Mouse (Mus musculus) liver, embryonic 15.5 days (tissue): Measurements from ENCODE around the gene Frmd4b. TPM values are rescaled to one million over a fixed set of nuclear protein-coding genes. Genes with fewer than 3 reads are reported as not detected.

Source experiments
- ATAC-seq: fragments of 200-750 bp; cut with Nextera tagmentation; 2 replicates; pipeline ENCODE4 v1.8.0; 2017; ENCODE audit warnings: moderate number of reproducible peaks, mild to moderate bottlenecking, moderate library complexity; ENCODE audit not compliant: insufficient read depth
- H3K27ac ChIP-seq: fragments of 300-500 bp; sonication (generic); replicated peaks from 2 replicates; pipeline ENCODE4 v1.5.1; 2015; ENCODE audit warnings: mild to moderate bottlenecking, inconsistent platforms
- H3K27me3 ChIP-seq: fragments of 300-500 bp; sonication (generic); 2 replicates; pipeline ENCODE4 v1.6.1; 2015; ENCODE audit warnings: mild to moderate bottlenecking, inconsistent platforms
- H3K36me3 ChIP-seq: fragments of 300-500 bp; sonication (generic); replicated peaks from 2 replicates; pipeline ENCODE4 v1.6.1; 2015; ENCODE audit warnings: moderate library complexity, mild to moderate bottlenecking, inconsistent platforms
- H3K4me1 ChIP-seq: fragments of 300-500 bp; sonication (generic); replicated peaks from 2 replicates; pipeline ENCODE4 v1.6.1; 2015; ENCODE audit warnings: inconsistent platforms
- H3K4me2 ChIP-seq: fragments of 300-500 bp; sonication (generic); 2 replicates; pipeline ENCODE4 v1.6.1; 2015; ENCODE audit warnings: moderate library complexity, mild to moderate bottlenecking, inconsistent platforms
- H3K4me3 ChIP-seq: fragments of 300-500 bp; sonication (generic); replicated peaks from 2 replicates; pipeline ENCODE4 v1.5.1; 2015; ENCODE audit warnings: mild to moderate bottlenecking, inconsistent platforms
- H3K9ac ChIP-seq: fragments of 300-500 bp; sonication (generic); 2 replicates; pipeline ENCODE4 v1.6.1; 2015; ENCODE audit warnings: moderate library complexity, mild to moderate bottlenecking, inconsistent platforms
- H3K9me3 ChIP-seq: fragments of 300-500 bp; sonication (generic); replicated peaks from 2 replicates; pipeline ENCODE4 v1.6.1; 2016; ENCODE audit warnings: inconsistent platforms
- whole genome bisulfite sequencing: fragments of 180-500 bp; shearing (Covaris S2); methylation state at CpG from one replicate; pipeline ENCODE4 v1.1.7; 2015; ENCODE audit warnings: mixed read lengths; ENCODE audit not compliant: insufficient replicate concordance; 5-methylcytosine and 5-hydroxymethylcytosine counted together
- polyA plus RNA-seq: library from polyadenylated mRNA; unstranded; fragments of >200 nt; fragmentation: Nextera tagmentation; extraction: Ambion mirVana; gene quantifications from 2 replicates; pipeline ENCODE4 v1.2.1, GENCODE M21; 2015

Frmd4b gene
- polyA plus RNA-seq, 1 experiment from 2014 or later: 6.5 TPM

DNA sequence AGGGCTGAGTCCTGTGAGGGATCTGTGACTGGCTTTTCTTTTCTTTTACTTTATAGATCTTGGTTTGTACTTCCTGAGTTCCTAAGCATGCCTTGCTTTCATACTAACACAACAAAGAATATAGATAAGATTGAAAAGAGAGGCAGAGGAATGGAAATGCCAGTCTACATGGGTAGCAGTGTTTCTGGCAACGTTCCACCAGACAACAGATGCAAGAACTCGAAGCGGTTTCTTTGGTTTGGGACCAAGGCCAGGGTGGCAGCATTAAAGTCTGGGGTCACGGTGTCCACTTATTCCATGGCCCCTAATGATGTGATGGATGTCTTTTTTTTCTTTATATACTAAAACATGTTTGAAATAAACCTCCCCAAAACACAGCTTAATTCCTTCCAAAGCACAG is 63.9 kb downstream of the Frmd4b start:
- no peaks in the 10 kb centered on the region for H3K4me1 ChIP-seq
- H3K27ac ChIP-seq: no peak overlapping the region
- no peak overlapping the region for H3K4me2 ChIP-seq
- H3K4me3 ChIP-seq: no peak overlapping the region
- no peaks in the 10 kb centered on the region for H3K36me3 ChIP-seq
- no peak overlapping the region for H3K9ac ChIP-seq
- 67% methylated on average over 4 of the region's 4 CpGs for whole genome bisulfite sequencing
- ATAC-seq: no peak
- no peaks in the 10 kb centered on the region for H3K9me3 ChIP-seq
- H3K27me3 ChIP-seq: no peaks in the 10 kb centered on the region

- no peak overlapping the region for H3K4me3 ChIP-seq
- H3K4me2 ChIP-seq: no peak overlapping the region
- no peak for ATAC-seq
- 78% methylated on average over 3 of the region's 3 CpGs for WGBS
- H3K9me3 ChIP-seq: no peaks in the 10 kb centered on the region
- H3K27ac ChIP-seq: no peak overlapping the region
- no peaks in the 10 kb centered on the region for H3K27me3 ChIP-seq
- no peak overlapping the region for H3K9ac ChIP-seq
- H3K4me1 ChIP-seq: no peaks in the 10 kb centered on the region
- no peaks in the 10 kb centered on the region for H3K36me3 ChIP-seq
Measured at GRCm38 (mm10) chr6:97552573-97552972, 64.8 kb downstream of the Frmd4b start.

DNA sequence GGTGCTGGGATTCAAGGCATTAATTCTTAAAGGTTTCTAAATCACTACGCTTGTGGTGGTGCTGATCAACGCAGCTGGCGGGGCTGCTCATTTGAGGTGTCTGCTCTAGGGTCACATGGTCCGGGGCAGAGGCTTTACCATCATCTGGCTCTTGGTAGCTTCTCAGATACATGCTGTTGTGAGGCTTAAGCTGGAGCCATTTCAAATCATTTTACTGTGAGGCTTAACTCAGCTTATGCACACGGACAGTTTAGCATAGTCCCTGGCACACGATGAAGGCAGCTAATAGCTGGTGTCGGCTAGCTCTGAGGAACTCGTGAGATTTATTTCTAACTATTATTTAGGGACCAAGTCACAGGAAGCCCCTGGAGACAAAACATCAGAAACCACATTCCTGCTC is 65.5 kb downstream of the Frmd4b start:
- WGBS: 54% methylated on average over 8 of the region's 8 CpGs
- H3K36me3 ChIP-seq: no peaks in the 10 kb centered on the region
- no peak overlapping the region for H3K9ac ChIP-seq
- no peak overlapping the region for H3K27ac ChIP-seq
- no peaks in the 10 kb centered on the region for H3K27me3 ChIP-seq
- H3K4me1 ChIP-seq: no peaks in the 10 kb centered on the region
- H3K4me3 ChIP-seq: no peak overlapping the region
- no peak overlapping the region for H3K4me2 ChIP-seq
- ATAC-seq: no peak
- H3K9me3 ChIP-seq: no peaks in the 10 kb centered on the region

DNA sequence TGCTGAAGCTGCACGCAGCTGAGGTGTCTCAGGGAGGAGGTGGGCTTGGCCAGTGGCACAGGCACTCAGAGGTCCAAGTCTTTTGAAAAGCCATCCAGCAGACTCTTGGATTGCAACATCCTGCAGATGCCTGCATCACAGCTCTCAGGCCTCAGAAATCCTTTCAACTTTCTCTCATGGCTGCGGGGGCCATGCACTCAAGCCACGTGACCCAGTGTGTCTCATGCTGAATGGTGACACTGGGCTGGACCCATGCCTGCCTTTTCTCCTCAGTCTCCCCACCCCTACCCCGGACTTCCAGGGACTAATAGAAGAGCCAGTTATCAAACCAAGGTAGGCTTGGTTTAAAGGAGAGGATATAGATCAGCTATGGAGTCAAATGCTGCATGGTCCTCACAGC is 66.2 kb downstream of the Frmd4b start:
- ATAC-seq: no peak
- H3K4me1 ChIP-seq: no peaks in the 10 kb centered on the region
- H3K9me3 ChIP-seq: no peaks in the 10 kb centered on the region
- no peak overlapping the region for H3K4me3 ChIP-seq
- 73% methylated on average over 4 of the region's 4 CpGs for WGBS
- no peak overlapping the region for H3K4me2 ChIP-seq
- H3K27me3 ChIP-seq: no peaks in the 10 kb centered on the region
- H3K9ac ChIP-seq: no peak overlapping the region
- H3K36me3 ChIP-seq: no peaks in the 10 kb centered on the region
- H3K27ac ChIP-seq: no peak overlapping the region

DNA sequence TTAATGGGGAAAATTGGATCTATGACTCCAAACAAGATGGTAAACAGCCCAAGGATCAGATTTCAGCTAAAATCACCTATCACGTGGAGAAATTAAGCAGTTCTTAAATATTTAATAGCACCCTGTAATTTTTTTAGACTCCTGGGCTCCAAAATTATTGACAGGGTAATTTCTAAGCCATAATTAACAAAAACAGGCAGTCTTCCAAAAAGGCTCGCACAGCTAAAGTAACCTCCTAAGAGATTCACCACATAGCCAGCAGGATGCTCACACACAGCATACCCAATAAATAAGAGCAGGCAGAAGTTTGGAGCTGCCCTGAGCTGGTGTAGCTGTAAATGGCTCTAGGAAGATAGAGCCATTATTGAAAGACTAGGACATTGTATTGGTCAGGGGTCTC is 76.9 kb downstream of the Frmd4b start:
- ATAC-seq: no peak

DNA sequence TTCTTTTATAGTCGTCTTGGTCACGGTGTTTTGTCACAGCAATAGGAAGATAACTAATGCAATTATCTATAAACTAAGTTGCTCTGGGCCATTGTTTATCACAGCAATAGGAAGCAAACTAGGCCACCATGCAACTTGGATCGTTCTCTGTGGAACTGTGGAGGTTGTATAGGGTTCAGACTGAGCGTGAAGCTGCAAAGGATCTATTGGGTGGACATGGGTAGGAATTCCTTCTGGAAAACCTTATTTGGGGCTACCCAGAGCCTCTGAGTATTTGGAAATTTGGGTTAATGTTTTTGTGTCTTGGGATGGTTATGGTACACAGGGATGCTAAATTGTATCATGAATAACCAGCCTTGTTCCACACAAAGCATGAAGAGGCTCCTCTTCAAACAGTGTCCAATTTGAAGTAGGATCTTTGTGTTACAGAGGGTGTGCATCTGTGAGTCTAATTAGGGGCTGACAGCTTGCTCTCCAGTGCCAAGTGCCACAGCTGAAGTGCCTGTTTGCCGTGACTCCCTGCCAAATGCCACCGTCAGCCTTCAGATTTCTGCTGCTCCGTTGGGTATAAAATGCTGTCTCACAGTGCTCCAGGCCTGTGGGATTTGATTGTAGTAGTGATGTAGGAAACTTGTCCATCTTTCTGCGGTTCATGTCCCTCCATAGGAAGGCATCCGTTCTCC is 81.4 kb downstream of the Frmd4b start:
- Histone ChIP-seq H3K4me3 (no peak overlapping the region), H3K27me3 (no peaks in the 10 kb centered on the region), H3K27ac (no peak overlapping the region), H3K36me3 (no peaks in the 10 kb centered on the region), H3K9ac (no peak overlapping the region), H3K4me1 (no peaks in the 10 kb centered on the region), H3K4me2 (no peak overlapping the region), H3K9me3 (no peaks in the 10 kb centered on the region)
- 74% methylated on average over 9 of the region's 9 CpGs for WGBS
- ATAC-seq: no peak

More for the DNA sequence above, 76.9 kb downstream of the Frmd4b start:
- no peaks in the 10 kb centered on the region for H3K4me1 ChIP-seq
- 54% methylated on average over 2 of the region's 2 CpGs for WGBS
- H3K9ac ChIP-seq: no peak overlapping the region
- no peaks in the 10 kb centered on the region for H3K36me3 ChIP-seq
- H3K4me3 ChIP-seq: no peak overlapping the region
- no peaks in the 10 kb centered on the region for H3K27me3 ChIP-seq
- H3K27ac ChIP-seq: no peak overlapping the region
- no peak overlapping the region for H3K4me2 ChIP-seq
- no peaks in the 10 kb centered on the region for H3K9me3 ChIP-seq

GRCm38 (mm10) chr6:97531043-97531442 is 86.3 kb downstream of the Frmd4b start:
- H3K9ac ChIP-seq: no peak overlapping the region
- H3K4me3 ChIP-seq: no peak overlapping the region
- no peaks in the 10 kb centered on the region for H3K27me3 ChIP-seq
- no peak for ATAC-seq
- H3K27ac ChIP-seq: no peak overlapping the region
- no peak overlapping the region for H3K4me2 ChIP-seq
- no peaks in the 10 kb centered on the region for H3K9me3 ChIP-seq
- 15% methylated on average over 4 of the region's 4 CpGs for WGBS
- H3K36me3 ChIP-seq: no peaks in the 10 kb centered on the region
- H3K4me1 ChIP-seq: no peaks in the 10 kb centered on the region

- Histone ChIP-seq H3K9me3 (no peaks in the 10 kb centered on the region), H3K36me3 (no peaks in the 10 kb centered on the region), H3K4me1 (no peaks in the 10 kb centered on the region), H3K27ac (no peak overlapping the region), H3K4me2 (no peak overlapping the region), H3K4me3 (no peak overlapping the region), H3K9ac (no peak overlapping the region), H3K27me3 (no peaks in the 10 kb centered on the region)
- ATAC-seq: no peak
- 66% methylated on average over 15 of the region's 15 CpGs for WGBS
Measured at GRCm38 (mm10) chr6:97528961-97529680, 88.2 kb downstream of the Frmd4b start.

GRCm38 (mm10) chr6:97526092-97526491 is 91.2 kb downstream of the Frmd4b start:
- Histone ChIP-seq H3K27me3 (no peaks in the 10 kb centered on the region), H3K36me3 (no peaks in the 10 kb centered on the region), H3K4me2 (no peak overlapping the region), H3K9ac (no peak overlapping the region), H3K9me3 (no peaks in the 10 kb centered on the region), H3K4me3 (no peak overlapping the region), H3K27ac (no peak overlapping the region), H3K4me1 (no peaks in the 10 kb centered on the region; the same call in 1 of the 2 replicates)
- 14% methylated on average over 8 of the region's 8 CpGs for WGBS
- no peak for ATAC-seq

DNA sequence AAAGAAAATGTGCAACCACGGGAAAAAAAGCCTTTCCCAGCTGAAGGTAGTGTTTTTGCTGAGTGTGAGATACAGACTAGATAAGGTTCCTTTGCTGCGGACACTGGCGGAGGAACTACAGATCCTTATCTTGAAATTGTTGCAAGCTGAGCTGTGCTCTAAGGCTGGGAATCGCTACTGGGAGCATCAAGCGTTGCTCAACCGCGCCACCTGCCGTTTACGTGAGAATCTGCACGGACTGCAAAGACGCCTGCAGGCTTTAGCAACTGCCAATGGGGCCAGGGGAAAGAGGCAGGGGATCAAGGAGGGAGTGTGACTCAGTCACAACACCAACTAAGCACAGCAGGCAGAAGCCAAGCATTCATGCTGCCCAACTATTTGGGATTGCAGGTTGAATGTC is 94.2 kb downstream of the Frmd4b start:
- Histone ChIP-seq H3K36me3 (no peaks in the 10 kb centered on the region), H3K9ac (no peak overlapping the region), H3K27ac (no peak overlapping the region), H3K4me1 (peaks cover 8% of the 10 kb centered on the region), H3K4me2 (0 out of 2 replicates have a peak overlapping the region, but pooled peaks have one; percentile 11), H3K9me3 (no peaks in the 10 kb centered on the region), H3K4me3 (no peak overlapping the region), H3K27me3 (no peaks in the 10 kb centered on the region)
- under 1% methylated on average over 11 of the region's 11 CpGs for WGBS
- ATAC-seq: no peak

- no peak overlapping the region for H3K9ac ChIP-seq
- 59% methylated on average over 13 of the region's 13 CpGs for WGBS
- ATAC-seq: no peak
Measured at GRCm38 (mm10) chr6:97521279-97522038, 95.9 kb downstream of the Frmd4b start.

More at GRCm38 (mm10) chr6:97521279-97522038, 95.9 kb downstream of the Frmd4b start:
- Histone ChIP-seq H3K27ac (no peak overlapping the region), H3K27me3 (no peaks in the 10 kb centered on the region), H3K36me3 (no peaks in the 10 kb centered on the region), H3K4me1 (peaks cover 14% of the 10 kb centered on the region), H3K9me3 (no peaks in the 10 kb centered on the region), H3K4me2 (no peak overlapping the region), H3K4me3 (no peak overlapping the region)
